Mouse (Mus musculus) spleen, postnatal 10 days (tissue): ENCODE measurements around the gene Galnt18.
A peak's percentile ranks its signal among the peaks of the same experiment; 100 is the strongest.

ENCODE experiments used
- DNase-seq, 2 experiments: peaks; one replicate each; pipeline ENCODE4 v3.0.0; 2021 to 2022; ENCODE audit warnings: low spot score in 2 of 2

Gene Galnt18

GRCm38 (mm10) chr7:111636503-111636902 is 143.3 kb downstream of the Galnt18 start:
- no peak for DNase-seq

GRCm38 (mm10) chr7:111631265-111631664 is 148.5 kb downstream of the Galnt18 start:
- DNase-seq, result no peak

- DNase-seq, result no peak
These were observed 153.5 kb downstream of the Galnt18 start for GRCm38 (mm10) chr7:111626232-111626631.

GRCm38 (mm10) chr7:111625736-111626135 is 154.0 kb downstream of the Galnt18 start:
- no peak for DNase-seq

- DNase-seq, result peak in 1 of 2 experiments; percentile 13
These were observed 163.4 kb downstream of the Galnt18 start for GRCm38 (mm10) chr7:111616231-111616937.

GRCm38 (mm10) chr7:111614471-111614870 is 165.3 kb downstream of the Galnt18 start:
- DNase-seq, result no peak

GRCm38 (mm10) chr7:111607476-111607875 is 172.3 kb downstream of the Galnt18 start:
- no peak for DNase-seq

GRCm38 (mm10) chr7:111606091-111606490 is 173.7 kb downstream of the Galnt18 start:
- DNase-seq, result no peak

GRCm38 (mm10) chr7:111605663-111606062 is 174.1 kb downstream of the Galnt18 start:
- no peak for DNase-seq

GRCm38 (mm10) chr7:111604578-111605208 is 175.1 kb downstream of the Galnt18 start:
- DNase-seq, result no peak

- no peak for DNase-seq
These were observed 176.6 kb downstream of the Galnt18 start for GRCm38 (mm10) chr7:111603186-111603585.

GRCm38 (mm10) chr7:111601339-111602067 is 178.3 kb downstream of the Galnt18 start:
- DNase-seq, result no peak

- DNase-seq, result no peak
These were observed 179.0 kb downstream of the Galnt18 start for GRCm38 (mm10) chr7:111600756-111601155.

- no peak for DNase-seq
These were observed 186.1 kb downstream of the Galnt18 start for GRCm38 (mm10) chr7:111593680-111594079.

GRCm38 (mm10) chr7:111589506-111590125 is 190.2 kb downstream of the Galnt18 start:
- no peak for DNase-seq

- DNase-seq, result no peak
These were observed 191.4 kb downstream of the Galnt18 start for GRCm38 (mm10) chr7:111588291-111588781.

- DNase-seq, result no peak
These were observed 199.2 kb downstream of the Galnt18 start for GRCm38 (mm10) chr7:111580547-111580946.

GRCm38 (mm10) chr7:111575096-111575495 is 204.7 kb downstream of the Galnt18 start:
- DNase-seq, result no peak

- no peak for DNase-seq
These were observed 207.4 kb downstream of the Galnt18 start for GRCm38 (mm10) chr7:111572336-111572735.

GRCm38 (mm10) chr7:111566838-111567237 is 212.9 kb downstream of the Galnt18 start:
- DNase-seq, result no peak

- DNase-seq, result no peak
These were observed 216.3 kb downstream of the Galnt18 start for GRCm38 (mm10) chr7:111563316-111564110.
